Mouse (Mus musculus): ENCODE data around the gene Mical3. TPM values are rescaled to one million over a fixed set of nuclear protein-coding genes. Genes with fewer than 3 reads are reported as not detected.

Mical3 gene
- polyA plus RNA-seq, 1 experiment from 2014 or later: 28.2 TPM

DNA sequence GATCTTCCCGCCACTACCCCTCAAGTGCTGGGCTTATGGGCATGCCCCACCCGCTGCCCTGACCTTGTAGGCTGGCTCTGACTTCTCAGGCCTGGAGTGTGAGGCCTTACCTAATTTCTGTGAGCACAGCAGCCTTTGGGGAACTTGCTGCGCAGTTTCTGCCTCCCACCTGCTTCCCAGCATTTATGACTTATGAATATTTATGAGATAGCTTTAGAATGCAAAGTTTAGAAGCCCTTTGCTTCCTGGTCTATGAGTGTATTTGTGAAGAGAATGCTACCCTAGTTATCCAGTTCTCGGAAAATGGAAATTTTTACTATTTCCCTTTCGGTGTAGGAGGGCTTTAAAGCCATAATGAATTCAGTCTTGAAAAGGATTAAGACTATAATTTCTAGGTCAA is 2.1 kb downstream of the Mical3 start:
- H3K9ac ChIP-seq: no peak overlapping the region
- ATAC-seq (ENCODE audit: extremely low read depth, insufficient number of reproducible peaks, low FRiP score, low TSS enrichment): no peak
- H3K4me1 ChIP-seq: peaks cover 32% of the 10 kb centered on the region
- H3K36me3 ChIP-seq: no peaks in the 10 kb centered on the region
- H3K9me3 ChIP-seq: no peaks in the 10 kb centered on the region
- H3K27me3 ChIP-seq (replicated peaks): peaks cover 29% of the 10 kb centered on the region
- 91% methylated on average over 5 of the region's 5 CpGs for WGBS
- H3K4me2 ChIP-seq: no peak overlapping the region
- H3K27ac ChIP-seq (replicated peaks): no peak overlapping the region
- no peak overlapping the region for H3K4me3 ChIP-seq

DNA sequence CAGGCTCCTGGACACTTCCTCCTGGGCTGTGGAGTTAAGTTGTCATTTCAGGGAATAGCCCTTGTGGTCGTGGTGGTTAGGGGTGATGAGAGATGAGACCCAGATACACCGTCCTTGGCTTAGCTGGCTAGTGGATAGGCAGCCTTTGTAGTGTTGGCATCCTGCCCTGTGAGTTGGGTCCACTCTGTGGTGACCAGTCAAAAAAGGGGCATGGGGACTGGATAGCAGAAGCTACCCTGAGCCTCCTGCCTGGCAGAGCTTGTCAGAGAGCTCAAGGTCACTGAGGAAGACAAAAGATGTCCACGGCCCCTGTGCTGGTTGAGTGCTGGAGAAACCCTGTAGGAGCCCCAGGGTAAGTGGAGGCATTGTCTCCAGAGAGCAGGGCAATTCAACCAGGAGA is 3.1 kb downstream of the Mical3 start:
- H3K4me2 ChIP-seq: no peak overlapping the region

DNA sequence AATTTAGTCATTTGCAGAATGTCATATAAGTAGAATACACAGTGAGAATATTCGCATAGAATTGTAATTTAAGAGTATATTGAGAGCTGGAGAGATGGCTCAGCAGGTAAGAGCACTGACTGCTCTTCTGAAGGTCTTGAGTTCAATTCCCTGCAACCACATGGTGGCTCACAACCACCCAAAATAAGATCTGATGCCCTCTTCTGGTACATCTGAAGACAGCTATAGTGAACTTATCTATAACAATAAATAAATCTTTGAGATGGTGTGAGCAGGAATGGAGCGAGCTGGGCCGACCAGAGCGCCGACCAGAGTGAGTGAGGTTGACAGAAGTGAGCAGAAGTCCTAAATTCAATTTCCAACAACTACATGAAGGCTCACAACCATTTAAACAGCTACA is 4.6 kb downstream of the Mical3 start:
- Histone ChIP-seq H3K9ac (no peak overlapping the region), H3K9me3 (no peaks in the 10 kb centered on the region), H3K27me3 (replicated peaks) (peaks cover 11% of the 10 kb centered on the region), H3K4me1 (peaks cover 31% of the 10 kb centered on the region), H3K4me3 (no peak overlapping the region), H3K36me3 (no peaks in the 10 kb centered on the region), H3K27ac (replicated peaks) (no peak overlapping the region), H3K4me2 (no peak overlapping the region)
- WGBS: 72% methylated on average over 5 of the region's 5 CpGs
- ATAC-seq (ENCODE audit: extremely low read depth, insufficient number of reproducible peaks, low FRiP score, low TSS enrichment): no peak

More for the DNA sequence above, 3.1 kb downstream of the Mical3 start:
- H3K9ac ChIP-seq: no peak overlapping the region
- H3K4me1 ChIP-seq: peaks cover 32% of the 10 kb centered on the region
- no peak overlapping the region for H3K4me3 ChIP-seq
- H3K36me3 ChIP-seq: no peaks in the 10 kb centered on the region
- 29% methylated on average over 3 of the region's 3 CpGs for WGBS
- H3K27ac ChIP-seq (replicated peaks): peak overlapping the region; percentile 57
- no peaks in the 10 kb centered on the region for H3K9me3 ChIP-seq
- H3K27me3 ChIP-seq (replicated peaks): peaks cover 24% of the 10 kb centered on the region
- no peak; the same call in 1 of the 2 replicates for ATAC-seq (ENCODE audit: extremely low read depth, insufficient number of reproducible peaks, low FRiP score, low TSS enrichment)

DNA sequence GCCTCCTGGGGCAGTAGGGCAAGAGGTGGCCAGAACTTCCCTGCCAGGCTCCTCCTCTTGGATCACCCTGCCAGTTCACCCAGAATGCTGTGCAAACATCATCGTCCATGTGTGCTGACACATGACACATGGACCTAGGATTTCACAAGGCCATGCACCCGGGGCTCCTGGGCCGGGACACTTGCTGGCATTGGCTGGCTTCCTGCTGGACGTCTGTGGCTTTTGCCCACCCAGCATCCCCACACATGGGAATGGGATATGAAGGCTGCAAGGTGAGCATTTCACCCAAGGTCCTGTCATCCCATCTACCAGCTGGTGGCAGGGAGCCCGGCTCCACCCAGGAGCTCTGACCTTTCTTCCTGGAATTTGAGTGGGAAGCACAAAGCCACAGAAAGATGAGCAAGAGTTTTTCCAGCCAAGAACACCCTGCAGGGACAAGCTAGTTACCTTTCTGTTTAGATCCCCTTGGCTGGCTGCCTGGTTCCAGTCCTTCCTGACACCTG is 8.0 kb downstream of the Mical3 start:
- ATAC-seq (ENCODE audit: extremely low read depth, insufficient number of reproducible peaks, low FRiP score, low TSS enrichment): no peak

DNA sequence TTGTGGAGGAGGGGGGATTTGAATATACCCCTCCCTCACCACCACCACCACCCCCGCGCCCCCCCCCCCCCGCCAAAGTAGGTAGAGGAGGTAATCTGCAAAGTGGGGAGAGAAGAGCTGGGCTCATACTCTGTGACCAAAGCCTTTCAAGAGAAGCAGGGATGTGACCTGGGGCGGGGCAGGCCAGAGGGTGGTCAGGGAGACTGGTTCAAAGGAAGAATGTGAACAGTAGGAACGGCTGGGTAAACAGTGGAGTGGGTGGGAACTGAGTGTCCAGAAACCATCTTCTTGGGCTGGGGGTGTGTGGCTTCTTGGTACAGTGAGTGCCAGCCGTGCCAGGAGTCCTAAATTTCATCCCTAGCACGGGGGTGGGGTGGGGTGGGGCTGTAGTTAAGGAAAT is 10.0 kb downstream of the Mical3 start:
- Histone ChIP-seq H3K27ac (replicated peaks) (no peak overlapping the region), H3K4me2 (no peak overlapping the region), H3K9ac (no peak overlapping the region), H3K4me1 (no peaks in the 10 kb centered on the region), H3K4me3 (no peak overlapping the region), H3K36me3 (no peaks in the 10 kb centered on the region), H3K9me3 (peaks cover 3% of the 10 kb centered on the region), H3K27me3 (replicated peaks) (no peaks in the 10 kb centered on the region)
- ATAC-seq (ENCODE audit: extremely low read depth, insufficient number of reproducible peaks, low FRiP score, low TSS enrichment): no peak
- 52% methylated on average over 7 of the region's 7 CpGs for WGBS

More for the DNA sequence above, 8.0 kb downstream of the Mical3 start:
- Histone ChIP-seq H3K9me3 (no peaks in the 10 kb centered on the region), H3K27me3 (replicated peaks) (no peaks in the 10 kb centered on the region), H3K27ac (replicated peaks) (no peak overlapping the region), H3K4me1 (peaks cover 10% of the 10 kb centered on the region), H3K36me3 (no peaks in the 10 kb centered on the region), H3K9ac (no peak overlapping the region), H3K4me3 (no peak overlapping the region), H3K4me2 (no peak overlapping the region)
- WGBS: 71% methylated on average over 5 of the region's 5 CpGs

DNA sequence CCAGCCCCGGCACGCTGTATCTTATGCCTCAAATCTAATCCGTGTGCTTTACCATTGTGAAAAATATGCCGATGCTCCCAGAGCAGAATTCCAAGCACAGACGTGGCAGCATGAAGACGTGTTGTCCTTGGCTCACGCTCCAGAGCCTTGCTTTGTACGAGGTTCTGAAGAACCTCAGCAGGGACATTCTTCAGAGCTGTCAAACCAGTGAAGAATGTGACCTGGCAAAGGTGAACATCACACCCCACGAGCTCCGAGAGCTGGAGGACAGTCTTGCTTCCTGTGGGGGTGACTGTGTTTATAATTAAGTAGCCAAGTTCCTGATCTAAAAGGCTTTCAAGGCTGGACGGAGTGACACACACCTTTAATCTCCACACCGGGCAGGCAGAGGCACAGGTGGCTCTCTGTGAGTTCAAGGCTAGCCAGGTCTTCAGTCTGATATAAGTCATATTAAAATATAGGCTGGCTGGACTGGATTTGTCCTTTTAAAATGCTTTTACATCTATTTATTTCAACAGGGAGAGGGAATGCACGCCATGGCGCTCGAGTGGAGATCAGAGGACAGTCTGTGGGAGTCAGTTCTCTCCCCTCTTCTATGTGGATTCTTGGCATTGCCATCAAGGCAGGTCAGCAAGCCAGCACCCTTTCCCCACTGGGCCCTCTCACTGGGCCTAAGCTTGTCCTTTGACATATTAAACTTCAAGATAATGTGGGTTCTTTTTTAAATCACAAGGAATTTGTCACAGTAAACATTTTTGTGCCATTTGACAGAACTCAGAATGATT is 12.6 kb downstream of the Mical3 start:
- Histone ChIP-seq H3K4me2 (no peak overlapping the region), H3K9me3 (peaks cover 3% of the 10 kb centered on the region), H3K4me3 (no peak overlapping the region), H3K27ac (replicated peaks) (0 out of 2 replicates have a peak overlapping the region, but pooled peaks have one; percentile 20), H3K36me3 (no peaks in the 10 kb centered on the region), H3K27me3 (replicated peaks) (no peaks in the 10 kb centered on the region), H3K9ac (no peak overlapping the region), H3K4me1 (peaks cover 5% of the 10 kb centered on the region)
- no peak for ATAC-seq (ENCODE audit: extremely low read depth, insufficient number of reproducible peaks, low FRiP score, low TSS enrichment)
- 70% methylated on average over 15 of the region's 15 CpGs for WGBS

DNA sequence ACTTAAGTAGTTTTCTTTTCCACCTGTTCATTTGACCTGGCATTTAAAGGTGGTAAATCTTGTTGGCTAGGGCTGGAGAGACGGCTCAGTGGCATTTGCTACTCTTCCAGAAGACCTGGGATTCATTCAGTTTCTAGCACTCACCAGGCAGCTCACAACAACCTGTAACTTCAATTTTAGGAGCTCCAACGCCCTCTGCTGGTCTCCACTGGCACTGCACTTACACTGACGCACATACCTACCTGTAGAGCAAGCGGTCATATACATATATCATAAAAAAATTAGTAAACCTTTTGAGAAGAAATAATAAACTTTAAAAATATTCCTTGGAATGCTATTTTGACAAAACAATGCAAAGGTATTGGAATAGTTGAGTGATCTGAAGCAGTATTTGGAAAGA is 13.7 kb downstream of the Mical3 start:
- 74% methylated on average over 4 of the region's 4 CpGs for WGBS
- no peak overlapping the region for H3K9ac ChIP-seq
- H3K4me3 ChIP-seq: no peak overlapping the region
- no peak overlapping the region for H3K27ac ChIP-seq (replicated peaks)
- no peaks in the 10 kb centered on the region for H3K36me3 ChIP-seq
- no peak overlapping the region for H3K4me2 ChIP-seq
- H3K4me1 ChIP-seq: peaks cover 14% of the 10 kb centered on the region
- ATAC-seq (ENCODE audit: extremely low read depth, insufficient number of reproducible peaks, low FRiP score, low TSS enrichment): no peak
- no peaks in the 10 kb centered on the region for H3K27me3 ChIP-seq (replicated peaks)
- peaks cover 3% of the 10 kb centered on the region for H3K9me3 ChIP-seq

DNA sequence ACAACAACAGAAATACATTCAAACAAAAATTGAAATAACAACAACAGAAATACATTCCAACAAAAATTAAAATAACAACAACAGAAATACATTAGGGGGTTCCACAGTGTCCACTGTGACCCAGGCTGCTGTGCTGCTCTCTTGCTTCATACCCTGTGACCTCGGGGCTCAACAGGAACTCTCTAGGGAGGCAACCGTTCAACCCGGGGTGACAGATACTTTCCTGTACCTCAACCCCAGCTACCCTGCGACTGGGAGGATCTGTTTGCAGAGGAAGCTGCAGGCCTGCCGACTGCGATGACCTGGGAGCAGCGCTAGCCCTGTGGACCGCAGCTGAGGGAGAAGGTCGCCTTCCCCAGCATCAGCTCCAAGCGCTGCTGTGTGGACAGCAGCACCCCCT is 14.4 kb downstream of the Mical3 start:
- H3K4me1 ChIP-seq: peaks cover 21% of the 10 kb centered on the region
- H3K4me3 ChIP-seq: no peak overlapping the region
- no peaks in the 10 kb centered on the region for H3K36me3 ChIP-seq
- no peak for ATAC-seq (ENCODE audit: extremely low read depth, insufficient number of reproducible peaks, low FRiP score, low TSS enrichment)
- H3K4me2 ChIP-seq: no peak overlapping the region
- H3K27ac ChIP-seq (replicated peaks): no peak overlapping the region
- no peak overlapping the region for H3K9ac ChIP-seq
- H3K9me3 ChIP-seq: peaks cover 3% of the 10 kb centered on the region
- WGBS: 62% methylated on average over 10 of the region's 10 CpGs
- no peaks in the 10 kb centered on the region for H3K27me3 ChIP-seq (replicated peaks)

DNA sequence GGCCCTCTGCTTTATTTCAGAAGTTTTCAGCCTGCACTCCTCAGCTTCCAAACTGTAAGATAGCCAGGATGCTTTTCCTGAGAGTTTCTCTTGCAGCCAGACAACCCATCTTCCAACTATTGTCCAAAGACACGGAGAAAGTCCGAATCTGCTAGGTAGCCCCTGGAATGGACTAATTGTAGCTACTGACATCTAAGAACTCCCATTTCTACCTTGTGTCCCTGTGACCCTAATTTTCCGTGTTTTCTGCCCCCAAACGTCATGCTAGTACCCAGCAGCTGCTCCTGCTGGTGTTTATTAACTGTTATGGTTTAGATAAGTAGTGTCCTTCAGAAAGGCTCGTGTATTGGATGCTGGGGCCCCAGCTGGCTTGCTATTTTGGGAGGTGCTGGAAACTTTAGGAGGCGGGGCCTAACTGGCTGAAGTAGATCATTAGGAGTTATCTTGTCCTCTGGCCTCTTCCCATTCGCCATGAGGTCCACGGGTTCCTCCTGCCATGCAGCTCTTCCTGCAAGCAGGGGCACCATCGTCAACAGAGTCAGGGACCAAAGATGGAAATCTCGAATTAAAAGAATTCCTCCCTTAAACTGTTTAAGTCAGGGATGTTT is 19.2 kb downstream of the Mical3 start:
- Histone ChIP-seq H3K27ac (replicated peaks) (peak overlapping the region; percentile 93), H3K27me3 (replicated peaks) (no peaks in the 10 kb centered on the region), H3K4me1 (peaks cover 57% of the 10 kb centered on the region), H3K4me3 (0 out of 2 replicates have a peak overlapping the region, but pooled peaks have one; percentile 94), H3K9me3 (no peaks in the 10 kb centered on the region), H3K4me2 (peak overlapping the region; percentile 81), H3K9ac (peak overlapping the region; percentile 67), H3K36me3 (peaks cover 11% of the 10 kb centered on the region)
- WGBS: 15% methylated on average over 10 of the region's 10 CpGs
- no peak for ATAC-seq (ENCODE audit: extremely low read depth, insufficient number of reproducible peaks, low FRiP score, low TSS enrichment)

DNA sequence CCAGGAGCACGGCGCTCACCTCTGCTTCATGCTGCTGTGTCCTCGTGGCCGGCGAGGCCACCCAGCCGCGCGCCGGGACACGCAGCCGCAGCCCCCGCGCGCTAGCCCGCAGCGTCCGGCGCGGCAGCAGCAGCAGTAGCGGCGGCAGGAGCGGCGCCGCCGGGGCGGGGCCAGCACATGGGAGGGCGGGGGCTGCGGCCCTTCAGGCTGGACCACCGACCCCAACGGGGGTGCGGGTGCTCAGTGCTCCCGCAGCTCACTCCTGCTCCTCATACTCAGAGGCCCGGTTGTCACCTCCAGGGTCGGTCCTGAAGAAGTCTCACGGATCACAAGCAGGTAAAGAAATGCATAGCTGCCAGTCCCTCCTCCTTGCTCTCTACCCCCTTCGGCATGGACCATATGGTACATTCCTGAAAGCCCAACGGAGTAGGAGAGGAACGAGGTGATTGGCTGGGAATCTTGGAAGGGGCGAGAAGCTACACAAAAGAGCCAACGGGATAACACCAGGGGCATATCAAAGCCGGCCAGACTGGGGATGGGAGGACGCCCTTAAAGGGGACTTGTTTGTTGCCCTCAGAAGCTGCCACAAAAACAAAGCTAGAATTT is 20.7 kb downstream of the Mical3 start:
- Histone ChIP-seq H3K9me3 (no peaks in the 10 kb centered on the region), H3K4me3 (peak overlapping the region; percentile 94), H3K36me3 (peaks cover 18% of the 10 kb centered on the region), H3K4me1 (peaks cover 70% of the 10 kb centered on the region), H3K9ac (peak overlapping the region; percentile 95), H3K27me3 (replicated peaks) (no peaks in the 10 kb centered on the region), H3K27ac (replicated peaks) (peak overlapping the region; percentile 93), H3K4me2 (peak overlapping the region; percentile 81)
- under 1% methylated on average over 42 of the region's 42 CpGs for WGBS
- ATAC-seq (ENCODE audit: extremely low read depth, insufficient number of reproducible peaks, low FRiP score, low TSS enrichment): peak; percentile 95

DNA sequence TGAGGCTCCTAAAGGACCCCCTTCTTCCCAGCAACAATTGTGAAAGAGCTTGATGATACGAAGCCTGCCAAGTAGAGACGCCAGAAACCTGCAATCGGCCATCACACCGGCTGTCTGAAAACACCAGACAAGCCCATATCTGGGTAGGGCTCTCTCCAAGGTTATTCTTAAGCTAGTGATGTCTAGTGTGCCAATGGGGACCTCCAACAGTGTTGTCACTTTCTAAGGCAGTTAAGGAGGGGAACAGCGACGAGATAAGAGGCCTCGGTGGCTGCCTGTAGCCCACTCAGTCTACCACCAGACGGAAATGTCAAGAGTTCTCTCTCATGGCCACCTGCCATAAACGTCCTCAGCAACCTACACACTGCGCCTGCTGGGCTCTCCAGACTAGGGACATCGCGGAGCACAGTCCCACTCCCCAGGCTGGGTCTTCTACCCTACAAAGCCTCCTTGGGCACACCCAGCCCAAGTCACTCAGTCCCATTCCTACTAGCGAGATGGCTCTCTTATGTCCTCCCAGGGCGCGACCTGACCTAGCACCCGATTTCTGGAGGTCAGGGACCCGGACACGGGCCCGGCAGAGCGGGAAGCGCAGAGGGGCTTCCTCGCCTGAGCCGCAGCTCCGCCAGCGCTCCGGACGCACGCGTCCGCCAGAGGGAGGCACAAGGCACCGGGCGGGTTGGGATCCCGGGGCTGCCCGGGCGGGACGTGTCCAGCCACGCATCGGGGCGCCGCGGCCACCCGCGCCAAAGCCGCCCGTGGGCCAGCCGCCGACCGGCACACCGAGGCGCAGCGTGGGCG is 21.4 kb downstream of the Mical3 start:
- H3K27me3 ChIP-seq (replicated peaks): no peaks in the 10 kb centered on the region
- H3K9me3 ChIP-seq: no peaks in the 10 kb centered on the region
- peaks cover 75% of the 10 kb centered on the region for H3K4me1 ChIP-seq
- peak; percentile 20 for ATAC-seq (ENCODE audit: extremely low read depth, insufficient number of reproducible peaks, low FRiP score, low TSS enrichment)
- peak overlapping the region; percentile 94 for H3K4me3 ChIP-seq
- peak overlapping the region; percentile 95 for H3K9ac ChIP-seq
- WGBS: under 1% methylated on average over 48 of the region's 52 CpGs
- peak overlapping the region; percentile 81 for H3K4me2 ChIP-seq
- H3K36me3 ChIP-seq: peaks cover 22% of the 10 kb centered on the region
- H3K27ac ChIP-seq (replicated peaks): peak overlapping the region; percentile 93
